Mouse (Mus musculus): ENCODE measurements at regions not wholly inside any gene's neighbourhood (a gene's known extent, or its start where the extent isn't known, plus 50 kb on each side); places are given as distances from the start of the nearest gene placed in this dataset.

GRCm38 (mm10) chr15:51234873-51235272 lies 2649.8 kb upstream of the Gm7489 start:
- no peaks in the 10 kb centered on the region for H3K36me3 ChIP-seq
- H3K27ac ChIP-seq = no peak overlapping the region
- H3K4me2 ChIP-seq (replicated peaks) = no peak overlapping the region
- no peaks in the 10 kb centered on the region for H3K4me1 ChIP-seq (replicated peaks)
- no peaks in the 10 kb centered on the region for H3K27me3 ChIP-seq (replicated peaks)
- ATAC-seq = no peak
- no peaks in the 10 kb centered on the region for H3K9me3 ChIP-seq
- 72% methylated on average over 1 of the region's 1 CpGs for WGBS
- no peak overlapping the region for H3K4me3 ChIP-seq (replicated peaks)
- H3K9ac ChIP-seq = no peak overlapping the region

GRCm38 (mm10) chr15:51244596-51244995 lies 2640.1 kb upstream of the Gm7489 start:
- no peaks in the 10 kb centered on the region for H3K9me3 ChIP-seq
- 98% methylated on average over 2 of the region's 2 CpGs for WGBS

GRCm38 (mm10) chr15:51247259-51247658 lies 2637.4 kb upstream of the Gm7489 start:
- ATAC-seq = no peak
- Histone ChIP-seq H3K27ac (no peak overlapping the region), H3K4me3 (replicated peaks) (no peak overlapping the region), H3K4me2 (replicated peaks) (no peak overlapping the region), H3K4me1 (replicated peaks) (no peaks in the 10 kb centered on the region), H3K36me3 (no peaks in the 10 kb centered on the region), H3K9me3 (no peaks in the 10 kb centered on the region), H3K9ac (no peak overlapping the region), H3K27me3 (replicated peaks) (no peaks in the 10 kb centered on the region)
- 86% methylated on average over 5 of the region's 5 CpGs for WGBS

More at GRCm38 (mm10) chr15:51244596-51244995, 2640.1 kb upstream of the Gm7489 start:
- Histone ChIP-seq H3K4me1 (replicated peaks) (no peaks in the 10 kb centered on the region), H3K9ac (no peak overlapping the region), H3K4me3 (replicated peaks) (no peak overlapping the region), H3K27ac (no peak overlapping the region), H3K27me3 (replicated peaks) (no peaks in the 10 kb centered on the region), H3K4me2 (replicated peaks) (no peak overlapping the region), H3K36me3 (no peaks in the 10 kb centered on the region)
- no peak for ATAC-seq

GRCm38 (mm10) chr15:51248034-51248788 lies 2636.5 kb upstream of the Gm7489 start:
- H3K4me1 ChIP-seq (replicated peaks) = no peaks in the 10 kb centered on the region
- WGBS = 65% methylated on average over 8 of the region's 8 CpGs
- H3K4me2 ChIP-seq (replicated peaks) = no peak overlapping the region
- no peak for ATAC-seq
- no peak overlapping the region for H3K27ac ChIP-seq
- H3K9me3 ChIP-seq = no peaks in the 10 kb centered on the region
- H3K27me3 ChIP-seq (replicated peaks) = no peaks in the 10 kb centered on the region
- H3K9ac ChIP-seq = no peak overlapping the region
- H3K4me3 ChIP-seq (replicated peaks) = no peak overlapping the region
- H3K36me3 ChIP-seq = no peaks in the 10 kb centered on the region

- Histone ChIP-seq H3K36me3 (no peaks in the 10 kb centered on the region), H3K9ac (no peak overlapping the region), H3K4me1 (replicated peaks) (no peaks in the 10 kb centered on the region), H3K4me3 (replicated peaks) (no peak overlapping the region), H3K4me2 (replicated peaks) (no peak overlapping the region), H3K9me3 (no peaks in the 10 kb centered on the region), H3K27me3 (replicated peaks) (no peaks in the 10 kb centered on the region), H3K27ac (no peak overlapping the region)
- no peak for ATAC-seq
- WGBS = 75% methylated on average over 5 of the region's 5 CpGs
These were observed 2636.0 kb upstream of the Gm7489 start for GRCm38 (mm10) chr15:51248789-51249040.

DNA sequence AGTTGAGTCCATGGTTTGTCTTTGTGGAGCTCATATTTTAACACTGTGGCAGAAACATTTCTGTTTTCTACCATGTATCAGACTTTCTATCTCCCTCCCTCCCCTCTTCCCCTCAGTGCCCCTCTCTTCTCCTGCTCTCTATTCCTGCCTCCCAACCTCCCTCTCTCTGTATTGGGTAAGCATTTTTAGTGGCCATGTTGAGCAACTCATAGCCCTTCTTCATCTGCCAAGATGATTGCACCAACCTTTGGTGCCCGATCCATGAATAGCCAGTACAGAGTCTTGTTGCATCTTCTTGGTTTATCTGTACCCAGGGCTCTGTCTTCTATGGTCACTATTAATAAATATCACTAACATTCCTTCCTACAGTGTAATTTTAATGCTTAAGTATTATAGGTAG lies 2630.6 kb upstream of the Gm7489 start:
- Histone ChIP-seq H3K4me3 (replicated peaks) (no peak overlapping the region), H3K27me3 (replicated peaks) (no peaks in the 10 kb centered on the region), H3K9me3 (no peaks in the 10 kb centered on the region), H3K4me2 (replicated peaks) (no peak overlapping the region), H3K27ac (no peak overlapping the region), H3K9ac (no peak overlapping the region), H3K4me1 (replicated peaks) (no peaks in the 10 kb centered on the region), H3K36me3 (no peaks in the 10 kb centered on the region)
- ATAC-seq = no peak
- WGBS = 98% methylated on average over 1 of the region's 1 CpGs

GRCm38 (mm10) chr15:51255203-51255615 lies 2629.5 kb upstream of the Gm7489 start:
- Histone ChIP-seq H3K4me3 (replicated peaks) (no peak overlapping the region), H3K36me3 (no peaks in the 10 kb centered on the region), H3K4me2 (replicated peaks) (no peak overlapping the region), H3K9ac (no peak overlapping the region), H3K27ac (no peak overlapping the region), H3K27me3 (replicated peaks) (no peaks in the 10 kb centered on the region), H3K9me3 (no peaks in the 10 kb centered on the region), H3K4me1 (replicated peaks) (no peaks in the 10 kb centered on the region)
- no peak for ATAC-seq

GRCm38 (mm10) chr15:51256681-51257080 lies 2628.0 kb upstream of the Gm7489 start:
- Histone ChIP-seq H3K4me2 (replicated peaks) (no peak overlapping the region), H3K36me3 (no peaks in the 10 kb centered on the region), H3K27ac (no peak overlapping the region), H3K4me1 (replicated peaks) (no peaks in the 10 kb centered on the region), H3K27me3 (replicated peaks) (no peaks in the 10 kb centered on the region), H3K4me3 (replicated peaks) (no peak overlapping the region), H3K9me3 (no peaks in the 10 kb centered on the region), H3K9ac (no peak overlapping the region)
- ATAC-seq = no peak
- WGBS = 62% methylated on average over 3 of the region's 3 CpGs

DNA sequence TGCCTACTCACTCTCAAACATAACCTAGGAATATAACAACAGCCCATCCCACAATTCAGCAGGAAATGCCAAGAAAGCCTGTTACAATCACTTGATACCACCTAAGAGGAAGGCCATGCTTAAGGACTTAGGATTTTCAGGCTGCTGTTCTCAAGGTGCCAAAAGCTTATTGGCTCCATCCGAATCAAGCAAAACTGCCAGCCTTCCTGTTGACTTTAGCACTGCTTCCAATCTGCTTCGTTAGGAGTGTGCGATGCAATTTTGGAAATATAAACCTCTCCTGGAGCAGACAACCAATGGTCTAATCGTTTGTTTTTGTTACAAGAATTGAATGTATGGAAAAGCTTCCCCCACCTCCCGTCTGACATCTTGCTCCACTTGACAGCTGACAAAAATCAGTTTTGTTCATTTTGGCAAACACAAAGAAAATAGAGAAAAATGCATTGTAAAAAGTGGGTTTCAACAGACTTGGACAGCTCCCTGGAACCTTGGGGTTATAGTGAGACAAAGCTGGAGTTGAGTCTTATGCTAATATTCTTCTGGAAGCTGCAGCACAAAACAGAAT lies 2620.0 kb upstream of the Gm7489 start:
- no peak for ATAC-seq
- H3K36me3 ChIP-seq = no peaks in the 10 kb centered on the region
- no peaks in the 10 kb centered on the region for H3K27me3 ChIP-seq (replicated peaks)
- no peak overlapping the region for H3K9ac ChIP-seq
- WGBS = 55% methylated on average over 5 of the region's 5 CpGs
- no peak overlapping the region for H3K4me3 ChIP-seq (replicated peaks)
- no peak overlapping the region for H3K4me2 ChIP-seq (replicated peaks)
- no peaks in the 10 kb centered on the region for H3K4me1 ChIP-seq (replicated peaks)
- no peaks in the 10 kb centered on the region for H3K9me3 ChIP-seq
- no peak overlapping the region for H3K27ac ChIP-seq

- no peak overlapping the region for H3K27ac ChIP-seq
- no peaks in the 10 kb centered on the region for H3K4me1 ChIP-seq (replicated peaks)
- H3K36me3 ChIP-seq = no peaks in the 10 kb centered on the region
- no peaks in the 10 kb centered on the region for H3K9me3 ChIP-seq
- H3K9ac ChIP-seq = no peak overlapping the region
- 39% methylated on average over 1 of the region's 1 CpGs for WGBS
- no peak for ATAC-seq
- no peaks in the 10 kb centered on the region for H3K27me3 ChIP-seq (replicated peaks)
- no peak overlapping the region for H3K4me2 ChIP-seq (replicated peaks)
- no peak overlapping the region for H3K4me3 ChIP-seq (replicated peaks)
These were observed 2618.7 kb upstream of the Gm7489 start for GRCm38 (mm10) chr15:51265971-51266370.

DNA sequence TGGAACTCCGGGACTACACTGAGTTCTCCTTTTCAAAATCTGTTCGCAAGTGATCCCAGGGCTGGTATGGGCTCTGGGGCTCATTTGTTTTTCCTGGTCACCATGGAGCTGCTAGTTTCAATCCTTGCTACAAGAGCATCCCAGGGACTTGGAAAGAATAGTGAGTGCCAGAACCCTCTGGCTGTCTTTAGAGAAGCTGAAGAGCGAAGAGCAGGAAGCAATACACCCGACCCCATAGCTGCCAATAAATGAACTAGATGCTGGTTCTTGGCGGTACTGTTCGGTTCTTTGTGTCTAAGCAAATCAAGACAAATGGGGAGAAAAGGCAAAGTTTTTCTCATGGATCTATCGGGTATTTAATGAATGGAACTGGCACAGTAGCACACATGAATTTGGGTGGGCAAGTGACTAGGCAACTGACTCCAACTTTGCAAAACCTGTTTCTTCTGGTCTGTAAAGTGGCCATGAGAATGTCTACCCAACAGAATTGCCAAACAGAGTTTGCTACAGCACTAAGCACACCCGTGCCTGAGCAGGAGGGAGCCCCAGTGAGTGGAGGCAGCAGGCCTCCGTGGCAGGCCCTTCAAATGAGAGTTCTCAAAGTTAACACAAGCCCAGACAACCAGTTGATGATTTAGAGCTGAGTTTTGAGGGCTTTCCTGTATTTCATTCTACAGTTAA lies 2612.9 kb upstream of the Gm7489 start:
- Histone ChIP-seq H3K9ac (no peak overlapping the region), H3K36me3 (no peaks in the 10 kb centered on the region), H3K27me3 (replicated peaks) (no peaks in the 10 kb centered on the region), H3K27ac (no peak overlapping the region), H3K4me1 (replicated peaks) (no peaks in the 10 kb centered on the region), H3K4me2 (replicated peaks) (no peak overlapping the region), H3K9me3 (no peaks in the 10 kb centered on the region), H3K4me3 (replicated peaks) (no peak overlapping the region)
- 83% methylated on average over 9 of the region's 9 CpGs for WGBS
- no peak for ATAC-seq

GRCm38 (mm10) chr15:51285334-51285733 lies 2599.4 kb upstream of the Gm7489 start:
- Histone ChIP-seq H3K36me3 (no peaks in the 10 kb centered on the region), H3K4me2 (replicated peaks) (no peak overlapping the region), H3K27ac (no peak overlapping the region), H3K27me3 (replicated peaks) (no peaks in the 10 kb centered on the region), H3K9me3 (no peaks in the 10 kb centered on the region), H3K9ac (no peak overlapping the region), H3K4me1 (replicated peaks) (no peaks in the 10 kb centered on the region), H3K4me3 (replicated peaks) (no peak overlapping the region)
- no peak for ATAC-seq
- WGBS = 52% methylated on average over 2 of the region's 2 CpGs

DNA sequence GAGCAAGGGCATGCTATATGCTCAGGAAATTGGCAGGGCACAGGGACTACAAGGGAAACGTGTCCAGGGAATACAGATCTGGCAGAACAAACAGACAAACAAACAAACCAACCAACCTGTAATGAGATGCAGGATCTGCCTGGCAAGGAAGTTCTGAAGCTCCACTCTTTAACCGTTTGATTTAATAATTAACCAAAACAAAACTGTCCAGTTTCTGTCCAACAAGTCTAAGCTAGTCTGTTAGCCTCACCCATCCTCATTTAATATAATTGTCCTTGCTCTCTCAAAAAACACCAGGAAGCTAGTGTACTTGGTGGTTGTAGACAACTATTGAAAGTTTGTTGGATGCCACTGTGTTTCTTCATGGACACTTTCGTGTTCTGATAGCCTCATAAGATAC lies 2598.4 kb upstream of the Gm7489 start:
- H3K4me3 ChIP-seq (replicated peaks) = no peak overlapping the region
- ATAC-seq = peak; percentile 84

More for the DNA sequence above, 2598.4 kb upstream of the Gm7489 start:
- WGBS = 64% methylated on average over 3 of the region's 3 CpGs
- Histone ChIP-seq H3K4me1 (replicated peaks) (no peaks in the 10 kb centered on the region), H3K36me3 (no peaks in the 10 kb centered on the region), H3K9me3 (no peaks in the 10 kb centered on the region), H3K9ac (no peak overlapping the region), H3K27me3 (replicated peaks) (no peaks in the 10 kb centered on the region), H3K4me2 (replicated peaks) (no peak overlapping the region), H3K27ac (no peak overlapping the region)

Measured in intestine, embryonic 15.5 days (tissue).